Mouse (Mus musculus): ENCODE results near the gene Mcu.

The Mcu gene

GRCm38 (mm10) chr10:59440177-59440576, 176.3 kb downstream of the Mcu start:
- Histone ChIP-seq H3K4me3 (replicated peaks; ENCODE audit: low read length) (no peak overlapping the region), H3K27me3 (ENCODE audit: insufficient read depth, low read length) (peaks cover 3% of the 10 kb centered on the region; the same call in 1 of the 2 replicates), H3K36me3 (ENCODE audit: insufficient read depth, low read length) (no peaks in the 10 kb centered on the region), H3K4me1 (replicated peaks; ENCODE audit: low read depth, low read length) (no peaks in the 10 kb centered on the region), H3K9me3 (ENCODE audit: low read length) (no peaks in the 10 kb centered on the region)
- TF ChIP-seq POU5F1 (IDR thresholded peaks at IDR 0.05; ENCODE audit: borderline replicate concordance, low read length), result no peak
- TF ChIP-seq CTCF (conservative IDR thresholded peaks at IDR 0.05; ENCODE audit: low read length), result no peak
- no peak for TF ChIP-seq NANOG (IDR thresholded peaks at IDR 0.05; ENCODE audit: borderline replicate concordance, low read length)

- no peaks in the 10 kb centered on the region for H3K4me1 ChIP-seq (replicated peaks; ENCODE audit: low read depth, low read length)
- no peak overlapping the region for H3K4me3 ChIP-seq (replicated peaks; ENCODE audit: low read length)
- TF ChIP-seq CTCF (conservative IDR thresholded peaks at IDR 0.05; ENCODE audit: low read length), result no peak
- no peak for TF ChIP-seq POU5F1 (IDR thresholded peaks at IDR 0.05; ENCODE audit: borderline replicate concordance, low read length)
- TF ChIP-seq NANOG (IDR thresholded peaks at IDR 0.05; ENCODE audit: borderline replicate concordance, low read length), result no peak
- H3K27me3 ChIP-seq (ENCODE audit: insufficient read depth, low read length), result peaks cover 3% of the 10 kb centered on the region; the same call in 1 of the 2 replicates
- H3K9me3 ChIP-seq (ENCODE audit: low read length), result no peaks in the 10 kb centered on the region
- H3K36me3 ChIP-seq (ENCODE audit: insufficient read depth, low read length), result no peaks in the 10 kb centered on the region
These were observed 177.0 kb downstream of the Mcu start for GRCm38 (mm10) chr10:59439508-59439931.

GRCm38 (mm10) chr10:59438651-59439050, 177.8 kb downstream of the Mcu start:
- Histone ChIP-seq H3K36me3 (ENCODE audit: insufficient read depth, low read length) (no peaks in the 10 kb centered on the region), H3K9me3 (ENCODE audit: low read length) (no peaks in the 10 kb centered on the region), H3K4me3 (replicated peaks; ENCODE audit: low read length) (no peak overlapping the region), H3K4me1 (replicated peaks; ENCODE audit: low read depth, low read length) (no peaks in the 10 kb centered on the region), H3K27me3 (ENCODE audit: insufficient read depth, low read length) (peaks cover 3% of the 10 kb centered on the region; the same call in 1 of the 2 replicates)
- TF ChIP-seq NANOG (IDR thresholded peaks at IDR 0.05; ENCODE audit: borderline replicate concordance, low read length), result no peak
- TF ChIP-seq CTCF (conservative IDR thresholded peaks at IDR 0.05; ENCODE audit: low read length), result no peak
- TF ChIP-seq POU5F1 (IDR thresholded peaks at IDR 0.05; ENCODE audit: borderline replicate concordance, low read length), result no peak

- peaks cover 3% of the 10 kb centered on the region; the same call in 1 of the 2 replicates for H3K27me3 ChIP-seq (ENCODE audit: insufficient read depth, low read length)
- H3K9me3 ChIP-seq (ENCODE audit: low read length), result no peaks in the 10 kb centered on the region
- no peak overlapping the region for H3K4me3 ChIP-seq (replicated peaks; ENCODE audit: low read length)
- H3K4me1 ChIP-seq (replicated peaks; ENCODE audit: low read depth, low read length), result no peaks in the 10 kb centered on the region
- TF ChIP-seq POU5F1 (IDR thresholded peaks at IDR 0.05; ENCODE audit: borderline replicate concordance, low read length) (no peak), NANOG (IDR thresholded peaks at IDR 0.05; ENCODE audit: borderline replicate concordance, low read length) (no peak), CTCF (conservative IDR thresholded peaks at IDR 0.05; ENCODE audit: low read length) (no peak)
- no peaks in the 10 kb centered on the region for H3K36me3 ChIP-seq (ENCODE audit: insufficient read depth, low read length)
These were observed 180.7 kb downstream of the Mcu start for GRCm38 (mm10) chr10:59435746-59436145.

- H3K36me3 ChIP-seq (ENCODE audit: insufficient read depth, low read length), result no peaks in the 10 kb centered on the region
- no peaks in the 10 kb centered on the region for H3K9me3 ChIP-seq (ENCODE audit: low read length)
- no peak for TF ChIP-seq CTCF (conservative IDR thresholded peaks at IDR 0.05; ENCODE audit: low read length)
- TF ChIP-seq NANOG (IDR thresholded peaks at IDR 0.05; ENCODE audit: borderline replicate concordance, low read length), result no peak
- no peak for TF ChIP-seq POU5F1 (IDR thresholded peaks at IDR 0.05; ENCODE audit: borderline replicate concordance, low read length)
- H3K4me1 ChIP-seq (replicated peaks; ENCODE audit: low read depth, low read length), result no peaks in the 10 kb centered on the region
- no peak overlapping the region for H3K4me3 ChIP-seq (replicated peaks; ENCODE audit: low read length)
- no peaks in the 10 kb centered on the region for H3K27me3 ChIP-seq (ENCODE audit: insufficient read depth, low read length)
These were observed 185.7 kb downstream of the Mcu start for GRCm38 (mm10) chr10:59430701-59431218.

GRCm38 (mm10) chr10:59429448-59430135, 186.9 kb downstream of the Mcu start:
- Histone ChIP-seq H3K36me3 (ENCODE audit: insufficient read depth, low read length) (no peaks in the 10 kb centered on the region), H3K4me3 (replicated peaks; ENCODE audit: low read length) (no peak overlapping the region), H3K9me3 (ENCODE audit: low read length) (no peaks in the 10 kb centered on the region), H3K4me1 (replicated peaks; ENCODE audit: low read depth, low read length) (no peaks in the 10 kb centered on the region), H3K27me3 (ENCODE audit: insufficient read depth, low read length) (peaks cover 3% of the 10 kb centered on the region; the same call in 1 of the 2 replicates)
- no peak for TF ChIP-seq POU5F1 (IDR thresholded peaks at IDR 0.05; ENCODE audit: borderline replicate concordance, low read length)
- TF ChIP-seq CTCF (conservative IDR thresholded peaks at IDR 0.05; ENCODE audit: low read length), result no peak
- no peak for TF ChIP-seq NANOG (IDR thresholded peaks at IDR 0.05; ENCODE audit: borderline replicate concordance, low read length)

- Histone ChIP-seq H3K4me1 (replicated peaks; ENCODE audit: low read depth, low read length) (no peaks in the 10 kb centered on the region), H3K9me3 (ENCODE audit: low read length) (no peaks in the 10 kb centered on the region), H3K36me3 (ENCODE audit: insufficient read depth, low read length) (no peaks in the 10 kb centered on the region), H3K27me3 (ENCODE audit: insufficient read depth, low read length) (peaks cover 3% of the 10 kb centered on the region; the same call in 1 of the 2 replicates), H3K4me3 (replicated peaks; ENCODE audit: low read length) (no peak overlapping the region)
- TF ChIP-seq POU5F1 (IDR thresholded peaks at IDR 0.05; ENCODE audit: borderline replicate concordance, low read length) (no peak), CTCF (conservative IDR thresholded peaks at IDR 0.05; ENCODE audit: low read length) (no peak), NANOG (IDR thresholded peaks at IDR 0.05; ENCODE audit: borderline replicate concordance, low read length) (no peak)
These were observed 190.1 kb downstream of the Mcu start for GRCm38 (mm10) chr10:59426371-59426770.

- Histone ChIP-seq H3K4me1 (replicated peaks; ENCODE audit: low read depth, low read length) (no peaks in the 10 kb centered on the region), H3K27me3 (ENCODE audit: insufficient read depth, low read length) (peaks cover 3% of the 10 kb centered on the region; the same call in 1 of the 2 replicates), H3K36me3 (ENCODE audit: insufficient read depth, low read length) (no peaks in the 10 kb centered on the region), H3K9me3 (ENCODE audit: low read length) (no peaks in the 10 kb centered on the region), H3K4me3 (replicated peaks; ENCODE audit: low read length) (no peak overlapping the region)
- TF ChIP-seq POU5F1 (IDR thresholded peaks at IDR 0.05; ENCODE audit: borderline replicate concordance, low read length) (no peak), NANOG (IDR thresholded peaks at IDR 0.05; ENCODE audit: borderline replicate concordance, low read length) (no peak)
These were observed 191.1 kb downstream of the Mcu start for GRCm38 (mm10) chr10:59425369-59425768.

Measured in E14TG2a.4 (cell line).